Mouse (Mus musculus) stomach, postnatal 0 days (tissue): ENCODE results near the gene Slco2a1.

Experiments used
- CTCF ChIP-seq: IDR thresholded peaks from 2 replicates; pipeline ENCODE4 v1.5.1; 2016; ENCODE audit warnings: antibody characterized with exemption, low read depth, mild to moderate bottlenecking, moderate library complexity
- EP300 ChIP-seq: optimal IDR thresholded peaks from 2 replicates; pipeline ENCODE3; 2016; ENCODE audit warnings: antibody characterized with exemption

DNA sequence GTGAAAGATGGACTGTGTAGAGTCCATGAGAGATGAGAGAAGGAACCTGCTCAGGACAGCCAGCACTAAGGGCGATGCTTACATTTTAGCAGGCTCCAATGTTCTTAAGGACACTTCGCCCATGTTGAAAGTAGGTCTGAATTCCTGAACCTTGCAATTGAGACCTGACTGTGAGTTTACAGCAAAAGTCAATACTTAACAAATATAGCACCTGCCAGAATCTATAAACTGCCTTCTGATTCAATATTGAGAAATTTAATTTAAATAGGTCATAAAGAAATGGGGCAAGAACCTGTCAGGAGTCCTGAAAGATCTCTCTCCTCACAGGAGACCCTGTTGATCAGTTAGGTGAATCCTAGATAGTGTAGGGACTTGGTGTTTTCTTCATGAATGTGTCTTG is 12.6 kb upstream of the Slco2a1 start:
- TF ChIP-seq CTCF (no peak), EP300 (no peak)
